Mouse (Mus musculus) intestine, embryonic 14.5 days (tissue): ENCODE data around the gene Sirt7. TPM values are rescaled to one million over a fixed set of nuclear protein-coding genes. Genes with fewer than 3 reads are reported as not detected.

Experiments used
- ATAC-seq: fragments of 200-750 bp; cut with Nextera tagmentation; replicated peaks from 2 replicates; pipeline ENCODE4 v1.8.0; 2017; ENCODE audit warnings: low read depth, moderate number of reproducible peaks, moderate TSS enrichment, moderate library complexity; ENCODE audit not compliant: low FRiP score, low TSS enrichment
- DNase-seq: peaks from one replicate; pipeline ENCODE4 v3.0.0-alpha.2; 2018; ENCODE audit warnings: low spot score
- H3K27ac ChIP-seq: fragments of 300-500 bp; sonication (generic); 2 replicates; pipeline ENCODE4 v1.5.1; 2014; ENCODE audit warnings: low read depth, mild to moderate bottlenecking, control low read depth
- H3K27me3 ChIP-seq: fragments of 300-500 bp; sonication (generic); replicated peaks from 2 replicates; pipeline ENCODE4 v1.6.1; 2014; ENCODE audit warnings: low read length, control low read depth; ENCODE audit not compliant: control insufficient read depth, insufficient read depth
- H3K36me3 ChIP-seq: fragments of 300-500 bp; sonication (generic); 2 replicates; pipeline ENCODE4 v1.6.1; 2014; ENCODE audit warnings: low read length, control low read depth; ENCODE audit not compliant: control insufficient read depth, insufficient read depth
- H3K4me1 ChIP-seq: fragments of 300-500 bp; sonication (generic); replicated peaks from 2 replicates; pipeline ENCODE4 v1.6.1; 2014; ENCODE audit warnings: low read length, control low read depth, mixed read lengths; ENCODE audit not compliant: control insufficient read depth, insufficient read depth
- H3K4me2 ChIP-seq: fragments of 300-500 bp; sonication (generic); 2 replicates; pipeline ENCODE4 v1.6.1; 2014; ENCODE audit warnings: low read length
- H3K4me3 ChIP-seq: fragments of 300-500 bp; sonication (generic); 2 replicates; pipeline ENCODE4 v1.5.1; 2014; ENCODE audit warnings: low read depth, low read length, control low read depth, mixed read lengths
- H3K9ac ChIP-seq: fragments of 300-500 bp; sonication (generic); 2 replicates; pipeline ENCODE4 v1.6.1; 2014; ENCODE audit warnings: mild to moderate bottlenecking, low read length
- H3K9me3 ChIP-seq: fragments of 300-500 bp; sonication (generic); 2 replicates; pipeline ENCODE4 v1.6.1; 2016; ENCODE audit warnings: low read length, control low read depth; ENCODE audit not compliant: control insufficient read depth
- WGBS: fragments of 180-500 bp; shearing (Covaris S2); extraction: QIAGEN DNeasy Blood & Tissue Kit; methylation state at CpG from one replicate; pipeline ENCODE4 v1.1.7; 2014; 5-methylcytosine and 5-hydroxymethylcytosine counted together
- polyA plus RNA-seq: library from polyadenylated mRNA; unstranded; fragments of >200 nt; fragmentation: Nextera tagmentation; extraction: Ambion mirVana; gene quantifications from 2 replicates; pipeline ENCODE4 v1.2.1, GENCODE M21; 2014

Sirt7 gene
- polyA plus RNA-seq = 31.8 and 35.6 TPM in 2 replicates

GRCm38 (mm10) chr11:120625152-120625775 lies at the start of gene Sirt7:
Sirt7 (minus strand) TSS chr11:120625240.
- Histone ChIP-seq H3K4me1 (peaks cover 21% of the 10 kb centered on the region), H3K4me2 (peak within 1 kb of the TSS; percentile 98), H3K36me3 (peaks cover 46% of the 10 kb centered on the region), H3K9ac (peak within 1 kb of the TSS; percentile 73), H3K27ac (peak within 1 kb of the TSS; percentile 70), H3K9me3 (no peaks in the 10 kb centered on the region), H3K4me3 (peak within 1 kb of the TSS; percentile 97), H3K27me3 (no peaks in the 10 kb centered on the region)
- no peak for DNase-seq
- ATAC-seq = 0 out of 2 replicates have a peak, but pooled peaks have one; percentile 4
- 17% methylated on average over 5 of the region's 5 CpGs for WGBS

- H3K4me3 ChIP-seq = peak overlapping the region; percentile 66
- H3K9me3 ChIP-seq = no peaks in the 10 kb centered on the region
- peak overlapping the region; percentile 72 for H3K9ac ChIP-seq
- WGBS = 36% methylated on average over 12 of the region's 12 CpGs
- peak overlapping the region; percentile 84 for H3K27ac ChIP-seq
- peak; percentile 10; the same call in 1 of the 2 replicates for ATAC-seq
- H3K4me2 ChIP-seq = peak overlapping the region; percentile 56
- H3K4me1 ChIP-seq = no peaks in the 10 kb centered on the region; the same call in 1 of the 2 replicates
- DNase-seq = no peak
- H3K36me3 ChIP-seq = peaks cover 26% of the 10 kb centered on the region
- H3K27me3 ChIP-seq = no peaks in the 10 kb centered on the region
These were observed 48.6 kb upstream of the Sirt7 start for GRCm38 (mm10) chr11:120673594-120674122.

GRCm38 (mm10) chr11:120672687-120673593 lies 47.9 kb upstream of the Sirt7 start, which contains the start of gene Aspscr1:
Aspscr1 (plus strand) TSS chr11:120672973.
- Histone ChIP-seq H3K4me1 (no peaks in the 10 kb centered on the region; the same call in 1 of the 2 replicates), H3K9me3 (no peaks in the 10 kb centered on the region), H3K36me3 (0 out of 2 replicates have a peak, but pooled peaks cover 20% of the 10 kb centered on the region), H3K4me3 (peak within 1 kb of the TSS; percentile 66), H3K9ac (peak within 1 kb of the TSS; percentile 72), H3K27ac (peak within 1 kb of the TSS; percentile 84), H3K27me3 (no peaks in the 10 kb centered on the region), H3K4me2 (peak within 1 kb of the TSS; percentile 56)
- DNase-seq (peak; percentile 95), ATAC-seq (peak; percentile 98)
- under 1% methylated on average over 78 of the region's 83 CpGs for WGBS

GRCm38 (mm10) chr11:120666617-120667016 lies 41.6 kb upstream of the Sirt7 start:
- no peak for ATAC-seq
- 4% methylated on average over 3 of the region's 3 CpGs for WGBS

GRCm38 (mm10) chr11:120665406-120665805 lies 40.4 kb upstream of the Sirt7 start:
- H3K36me3 ChIP-seq = no peaks in the 10 kb centered on the region
- peaks cover 7% of the 10 kb centered on the region for H3K4me1 ChIP-seq
- no peak overlapping the region for H3K4me3 ChIP-seq
- DNase-seq = no peak
- no peak overlapping the region for H3K4me2 ChIP-seq
- H3K27ac ChIP-seq = no peak overlapping the region
- WGBS = 64% methylated on average over 3 of the region's 3 CpGs
- no peaks in the 10 kb centered on the region for H3K9me3 ChIP-seq
- no peak for ATAC-seq
- H3K9ac ChIP-seq = no peak overlapping the region
- peaks cover 32% of the 10 kb centered on the region for H3K27me3 ChIP-seq

More at GRCm38 (mm10) chr11:120666617-120667016, 41.6 kb upstream of the Sirt7 start:
- Histone ChIP-seq H3K4me3 (no peak overlapping the region), H3K4me1 (no peaks in the 10 kb centered on the region), H3K27ac (no peak overlapping the region), H3K4me2 (no peak overlapping the region), H3K36me3 (no peaks in the 10 kb centered on the region), H3K27me3 (peaks cover 20% of the 10 kb centered on the region), H3K9me3 (no peaks in the 10 kb centered on the region), H3K9ac (no peak overlapping the region)
- no peak for DNase-seq

GRCm38 (mm10) chr11:120663714-120664113 lies 38.7 kb upstream of the Sirt7 start:
- no peak overlapping the region for H3K4me2 ChIP-seq
- peaks cover 9% of the 10 kb centered on the region for H3K4me1 ChIP-seq
- no peaks in the 10 kb centered on the region for H3K9me3 ChIP-seq
- H3K27ac ChIP-seq = no peak overlapping the region
- H3K9ac ChIP-seq = no peak overlapping the region
- ATAC-seq (no peak), DNase-seq (no peak)
- H3K4me3 ChIP-seq = no peak overlapping the region
- 89% methylated on average over 5 of the region's 5 CpGs for WGBS
- peaks cover 49% of the 10 kb centered on the region for H3K27me3 ChIP-seq
- no peaks in the 10 kb centered on the region for H3K36me3 ChIP-seq

- H3K9me3 ChIP-seq = no peaks in the 10 kb centered on the region
- 67% methylated on average over 6 of the region's 6 CpGs for WGBS
- no peak overlapping the region for H3K4me2 ChIP-seq
- DNase-seq (no peak), ATAC-seq (no peak)
- H3K27ac ChIP-seq = no peak overlapping the region
- peaks cover 58% of the 10 kb centered on the region for H3K27me3 ChIP-seq
- no peak overlapping the region for H3K9ac ChIP-seq
- no peak overlapping the region for H3K4me3 ChIP-seq
- peaks cover 9% of the 10 kb centered on the region for H3K4me1 ChIP-seq
- no peaks in the 10 kb centered on the region for H3K36me3 ChIP-seq
These were observed 37.7 kb upstream of the Sirt7 start for GRCm38 (mm10) chr11:120662759-120663158.

GRCm38 (mm10) chr11:120661076-120661460 lies 36.0 kb upstream of the Sirt7 start, which contains the start of gene Notum:
Notum (minus strand) TSS chr11:120661175.
- no peaks in the 10 kb centered on the region for H3K9me3 ChIP-seq
- H3K36me3 ChIP-seq = no peaks in the 10 kb centered on the region
- H3K4me3 ChIP-seq = peak within 1 kb of the TSS; percentile 21
- H3K27ac ChIP-seq = no peak within 1 kb of the TSS
- no peak; the same call in 1 of the 2 replicates for ATAC-seq
- peak; percentile 66 for DNase-seq
- peaks cover 9% of the 10 kb centered on the region for H3K4me1 ChIP-seq
- WGBS = under 1% methylated on average over 35 of the region's 35 CpGs
- H3K9ac ChIP-seq = no peak within 1 kb of the TSS
- peaks cover 63% of the 10 kb centered on the region for H3K27me3 ChIP-seq
- peak within 1 kb of the TSS; percentile 70 for H3K4me2 ChIP-seq
